9 mouse cellular contexts compared by ENCODE assay signal in genomic region chr19:12463722-12464035, GRCm38 (mm10). TPM values are rescaled to one million over a fixed set of nuclear protein-coding genes. Genes with fewer than 3 reads are reported as not detected.
A peak's percentile ranks its signal among the peaks of the same experiment; 100 is the strongest.
DNase-seq lines count a peak whose midpoint lies in the region; ATAC-seq lines count a peak whose summit lies in the region.
"Had no signal": no experiment of that assay in that cellular context is flagged by ENCODE, and none has a peak within 500 bp of the region (broad histone marks: within the 10 kb centered on the region; RNA-seq: fewer than 3 reads in every experiment).

No protein-coding gene starts in this region.

- H3K27me3 ChIP-seq in embryonic facial prominence, embryonic 10.5 days (replicated peaks; ENCODE audit: low read depth, poor library complexity, severe bottlenecking), result no peaks in the 10 kb centered on the region
- H3K27me3 ChIP-seq: limb, embryonic 13.5 days had no signal

- WGBS in embryonic facial prominence, embryonic 10.5 days, result 24% methylated on average over 1 of the region's 1 CpGs

- H3K4me3 ChIP-seq in embryonic facial prominence, embryonic 10.5 days, result no peak overlapping the region
- H3K4me3 ChIP-seq: limb, embryonic 13.5 days had no signal

- peaks cover 8% of the 10 kb centered on the region for H3K4me1 ChIP-seq in embryonic facial prominence, embryonic 10.5 days

- no peak overlapping the region for H3K27ac ChIP-seq in embryonic facial prominence, embryonic 10.5 days (replicated peaks)
- H3K27ac ChIP-seq: limb, embryonic 13.5 days had no signal

- no peaks in the 10 kb centered on the region for H3K9me3 ChIP-seq in embryonic facial prominence, embryonic 10.5 days
- H3K9me3 ChIP-seq: limb, embryonic 13.5 days had no signal

- peaks cover 17% of the 10 kb centered on the region for H3K36me3 ChIP-seq in embryonic facial prominence, embryonic 10.5 days (replicated peaks)
- H3K36me3 ChIP-seq: limb, embryonic 13.5 days had no signal

- peak; percentile 25 for DNase-seq in kidney, postnatal 14 days
- no peak for DNase-seq in kidney, adult 11 months
- peak; percentile 13 for DNase-seq in MEL-GATA-1-ER (ENCODE audit: extremely low read depth, low read depth)
- peak; percentile 15 for DNase-seq in embryonic facial prominence, embryonic 10.5 days (ENCODE audit: low spot score)
- peak; percentile 71 to 72 for DNase-seq in lung, postnatal 4 days
- no peak for DNase-seq in cerebellum, postnatal 36 days
- DNase-seq in thymus, adult 18-20 months, result no peak

- no peak for ATAC-seq in cerebellum, adult (ENCODE audit: insufficient number of reproducible peaks, low FRiP score, low TSS enrichment)

RNA-seq across cellular contexts. Expression of gene Mpeg1, which starts 3.1 kb away (rescaled TPM):
- polyA plus RNA-seq in embryonic facial prominence, embryonic 10.5 days (2016; fragmentation: Nextera tagmentation; extraction: Ambion mirVana), result 0.08 and 0.17 TPM in 2 replicates

RNA-seq across cellular contexts. Expression of gene Pfpl, which starts 36.0 kb away (rescaled TPM):
- polyA plus RNA-seq in embryonic facial prominence, embryonic 10.5 days (2016; fragmentation: Nextera tagmentation; extraction: Ambion mirVana), result not detected in 2 replicates
- polyA plus RNA-seq: limb, embryonic 13.5 days had no signal

RNA-seq across cellular contexts. Expression of gene Dtx4, which starts 37.6 kb away (rescaled TPM):
- polyA plus RNA-seq in embryonic facial prominence, embryonic 10.5 days (2016; fragmentation: Nextera tagmentation; extraction: Ambion mirVana), result 12.1 and 19.8 TPM in 2 replicates

RNA-seq across cellular contexts. Expression of gene Olfr1441, which starts 46.4 kb away (rescaled TPM):
- polyA plus RNA-seq in embryonic facial prominence, embryonic 10.5 days (2016; fragmentation: Nextera tagmentation; extraction: Ambion mirVana), result not detected in 2 replicates
- polyA plus RNA-seq: limb, embryonic 13.5 days had no signal

Comparison
In these comparisons a context has a peak if more than half of its experiments do, and no peak if none do; other contexts are left out.
1. DNase-seq: peak in kidney, postnatal 14 days (single experiment), MEL-GATA-1-ER (single experiment), embryonic facial prominence, embryonic 10.5 days (single experiment) and lung, postnatal 4 days (2 of 2); none in kidney, adult 11 months (single experiment), cerebellum, postnatal 36 days (0 of 2) and thymus, adult 18-20 months (0 of 2).